Mouse (Mus musculus): Measurements from ENCODE around the gene Abr. TPM values are rescaled to one million over a fixed set of nuclear protein-coding genes. Genes with fewer than 3 reads are reported as not detected.
A peak's percentile ranks its signal among the peaks of the same experiment; 100 is the strongest.

Abr gene
- total RNA-seq, 4 experiments from 2014 or later = 21.9 to 28.6 (median 25.0) TPM

DNA sequence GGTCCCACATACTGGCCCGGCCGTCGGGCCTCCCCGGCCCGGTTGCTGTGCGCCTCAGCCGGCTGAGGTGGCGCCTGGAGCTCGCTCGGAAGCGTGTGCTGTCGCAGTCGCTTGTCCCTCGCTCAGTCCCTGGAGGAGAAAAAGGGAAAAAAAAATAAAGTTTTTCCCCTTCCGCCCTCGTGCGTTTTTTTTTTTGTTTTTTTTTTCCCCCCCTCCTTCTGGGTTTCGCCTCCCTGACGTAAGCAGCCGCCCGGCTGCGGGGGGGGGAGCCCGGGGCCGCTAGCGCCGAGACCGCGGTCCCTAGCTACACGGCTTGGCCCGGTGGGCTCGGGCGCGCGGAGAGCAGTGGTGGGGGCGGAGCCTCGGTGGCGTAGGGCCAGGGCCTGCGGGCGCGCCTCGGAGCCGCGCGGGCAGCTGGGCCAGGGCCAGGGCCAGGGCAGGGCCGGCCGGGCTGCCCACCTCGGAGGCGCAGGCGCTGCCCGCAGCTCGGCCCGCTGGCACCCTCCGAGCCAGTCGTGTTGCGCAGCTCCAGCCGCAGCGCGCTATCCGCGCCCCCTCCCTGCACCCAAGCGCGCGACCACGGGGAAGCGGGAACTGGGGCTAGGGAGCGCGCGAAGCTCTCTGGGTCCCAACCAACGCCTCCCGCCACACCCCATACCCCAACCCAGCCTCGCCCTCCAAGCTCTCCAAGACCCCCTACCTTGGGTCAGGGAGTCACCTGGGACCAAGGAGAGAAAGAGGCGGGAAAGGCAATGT lies 1.3 kb upstream of the Abr start:
- peak; percentile 19 for DNase-seq (ENCODE audit: low spot score)

DNA sequence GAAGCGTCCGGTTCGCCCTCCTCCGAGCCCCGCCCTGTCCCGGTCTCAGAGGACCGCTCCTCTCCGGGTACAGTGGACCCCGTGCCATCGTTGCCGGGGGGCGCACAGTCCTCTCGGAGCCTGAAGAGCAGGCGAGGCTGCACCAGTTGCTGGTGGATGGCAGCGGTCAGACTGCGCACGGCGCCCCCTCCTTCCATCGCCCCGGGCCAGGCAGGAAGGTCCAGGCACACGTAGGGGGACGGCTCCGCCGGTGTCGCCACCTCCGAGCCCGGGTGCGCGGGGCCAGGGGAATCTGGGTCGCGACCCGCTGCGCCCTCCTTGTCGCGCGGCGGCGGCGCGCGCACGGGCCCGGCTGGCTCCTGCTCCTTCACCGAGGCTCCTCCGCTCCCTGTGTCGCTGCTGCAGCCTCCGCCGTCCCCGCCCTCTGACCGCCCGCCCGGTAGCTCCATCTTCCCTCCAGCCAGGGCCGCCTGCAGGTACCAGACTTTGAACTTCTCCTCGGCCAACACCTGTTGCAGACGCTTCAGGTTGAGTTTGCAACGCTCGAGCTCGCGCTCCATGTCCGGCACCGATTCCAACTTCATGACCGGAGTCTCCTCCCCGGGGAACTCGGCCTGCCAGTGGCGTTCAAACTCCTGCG lies 572 bp upstream of the Abr start:
- no peak for DNase-seq (ENCODE audit: low spot score)

- DNase-seq (ENCODE audit: low spot score) = no peak
Measured at GRCm38 (mm10) chr11:76618134-76618533, 4.0 kb downstream of the Abr start.

GRCm38 (mm10) chr11:76614246-76614645 lies 7.9 kb downstream of the Abr start:
- no peak for DNase-seq (ENCODE audit: low spot score)

DNA sequence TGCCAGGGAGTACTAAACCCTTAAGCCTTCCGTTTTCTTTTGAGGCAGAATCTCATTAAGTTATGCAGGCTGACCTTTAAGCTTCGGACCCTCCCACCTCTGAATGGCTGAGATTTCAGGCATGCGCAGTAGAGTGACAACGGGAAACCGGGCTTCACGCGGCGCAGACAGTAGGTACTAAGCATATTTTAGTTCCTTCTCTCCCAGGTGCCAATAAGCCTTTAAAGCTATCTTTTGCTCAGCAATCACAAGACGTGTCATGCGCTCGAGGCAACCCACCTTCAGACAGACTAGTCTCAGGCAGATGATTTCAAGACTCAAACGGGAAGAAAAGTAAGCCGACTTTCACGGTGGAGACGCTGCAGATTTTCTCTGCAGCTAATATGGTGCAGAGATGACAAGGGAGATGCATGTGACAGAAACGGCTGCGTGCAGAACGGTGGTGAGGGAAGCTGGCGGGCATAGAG lies 9.4 kb downstream of the Abr start:
- DNase-seq (ENCODE audit: low spot score) = no peak

DNA sequence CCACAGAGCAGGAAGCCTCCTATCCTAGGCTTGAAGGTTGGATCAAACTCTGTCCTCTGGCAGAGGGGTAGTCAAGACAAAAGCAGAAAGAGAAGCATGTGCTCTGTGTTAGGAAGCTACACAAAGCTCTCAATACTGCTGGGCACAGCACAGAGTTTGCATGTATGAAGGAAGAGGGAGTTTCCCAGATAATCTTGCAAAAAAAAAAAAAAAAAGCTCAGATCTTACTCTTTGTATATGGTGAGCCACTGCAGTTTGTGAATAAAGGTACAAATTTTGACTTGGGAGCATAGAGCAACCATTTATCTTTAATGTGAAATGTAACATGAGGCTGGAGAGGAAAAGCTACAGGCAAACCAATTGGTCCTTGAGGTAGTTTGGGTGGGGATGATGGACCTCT lies 11.2 kb downstream of the Abr start:
- no peak for DNase-seq (ENCODE audit: low spot score)

- no peak for DNase-seq (ENCODE audit: low spot score)
Measured at GRCm38 (mm10) chr11:76606521-76606920, 15.6 kb downstream of the Abr start.

- DNase-seq (ENCODE audit: low spot score) = no peak
Measured at GRCm38 (mm10) chr11:76599219-76599618, 22.9 kb downstream of the Abr start.

GRCm38 (mm10) chr11:76598757-76599156 lies 23.4 kb downstream of the Abr start:
- DNase-seq (ENCODE audit: low spot score) = no peak

GRCm38 (mm10) chr11:76593620-76594326 lies 28.3 kb downstream of the Abr start:
- no peak for DNase-seq (ENCODE audit: low spot score)

DNA sequence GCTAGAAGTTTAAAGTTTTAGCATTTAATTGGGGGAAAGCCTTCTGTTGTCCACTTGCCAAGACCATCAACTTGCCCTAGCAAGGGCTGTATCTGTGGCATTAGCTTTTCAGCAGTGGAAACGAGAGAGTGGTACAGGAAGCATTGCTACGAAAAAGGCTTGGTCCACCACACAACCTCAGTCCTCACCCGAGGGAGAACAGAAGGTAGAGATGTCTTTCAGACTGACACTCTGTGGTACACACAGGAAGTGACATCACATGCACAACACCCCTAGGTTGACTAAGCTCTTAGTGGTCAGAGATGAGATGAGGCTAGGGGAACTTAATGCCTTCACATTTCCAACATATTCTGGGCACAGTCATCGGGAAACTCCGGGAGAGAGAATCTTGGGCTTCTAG lies 32.4 kb downstream of the Abr start:
- no peak for DNase-seq (ENCODE audit: low spot score)

DNA sequence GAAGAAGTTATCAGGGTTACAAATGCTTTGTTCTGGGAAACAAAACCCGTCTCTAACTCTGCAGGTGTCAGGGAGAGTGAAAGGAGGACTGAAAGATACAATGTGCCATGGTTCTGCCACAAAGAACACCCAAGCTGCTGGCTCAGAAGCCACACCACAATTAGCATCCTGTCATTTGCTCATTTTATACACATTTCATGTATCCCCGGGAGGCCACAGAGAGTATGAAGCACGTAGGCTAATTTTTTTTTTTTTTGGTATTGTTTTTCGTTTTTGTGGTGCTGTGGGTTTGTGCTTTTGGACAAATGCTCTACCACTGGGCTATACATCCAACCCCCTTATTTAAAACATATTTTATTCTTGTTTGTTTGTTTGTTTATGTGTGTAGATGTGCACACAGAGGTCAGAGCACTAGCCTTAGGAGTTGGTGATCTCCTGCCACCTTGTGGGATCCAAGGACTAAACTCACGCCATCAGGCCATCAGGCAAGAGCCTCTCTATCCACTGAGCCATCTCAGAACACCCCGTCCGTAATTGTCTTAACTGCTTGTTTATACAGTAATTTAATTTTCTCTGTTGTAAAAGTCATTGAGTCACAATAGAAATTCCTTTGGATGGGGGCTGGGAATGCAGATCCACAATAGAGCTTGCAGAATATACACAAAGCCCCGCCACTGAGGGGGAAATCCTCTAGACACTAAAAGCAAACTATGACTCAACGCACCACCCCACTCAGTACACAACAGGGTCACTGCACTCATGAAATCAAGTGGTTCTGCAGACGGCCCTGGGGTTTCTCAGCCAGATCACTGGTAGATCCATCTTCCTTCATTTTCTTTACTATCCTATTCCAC lies 33.3 kb downstream of the Abr start:
- no peak for DNase-seq (ENCODE audit: low spot score)

DNA sequence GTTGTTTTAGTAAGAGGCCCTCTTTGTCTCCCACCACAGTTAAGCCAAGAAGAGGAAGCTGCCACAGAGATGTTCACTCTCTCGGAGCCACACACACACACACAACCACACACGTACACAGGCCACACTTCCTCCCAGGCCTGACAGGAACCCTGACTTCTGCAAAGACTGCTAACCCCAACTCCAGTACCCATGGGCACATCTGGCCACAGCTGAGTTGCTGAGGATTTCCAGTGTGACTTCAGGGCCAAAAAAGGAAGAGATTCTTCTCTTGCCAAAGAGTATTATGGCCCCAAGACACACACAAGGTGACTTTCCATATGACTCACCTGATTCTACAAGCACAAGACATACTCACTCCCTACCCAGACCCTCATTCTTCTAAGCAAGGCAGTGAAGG lies 34.1 kb downstream of the Abr start:
- DNase-seq (ENCODE audit: low spot score) = no peak

DNA sequence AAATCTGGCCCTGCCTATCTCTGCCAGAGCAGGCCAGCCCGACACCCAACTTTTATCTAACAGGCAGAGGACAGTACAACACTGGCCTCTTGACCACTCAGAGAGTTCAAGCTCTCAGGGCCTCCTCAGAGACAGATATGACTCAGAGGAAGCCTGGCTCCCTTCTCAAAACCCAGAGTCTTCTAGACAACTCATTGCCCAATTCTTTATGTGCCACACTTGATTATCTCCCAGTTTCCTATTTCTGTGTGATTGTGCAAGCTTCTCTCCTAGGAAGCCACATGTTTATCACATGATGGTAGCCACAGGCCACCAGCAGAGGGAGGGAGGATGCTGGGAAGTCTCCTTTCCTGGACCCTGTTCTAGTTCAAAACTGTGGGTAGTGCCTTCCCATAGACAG lies 34.8 kb downstream of the Abr start:
- DNase-seq (ENCODE audit: low spot score) = peak; percentile 16

DNA sequence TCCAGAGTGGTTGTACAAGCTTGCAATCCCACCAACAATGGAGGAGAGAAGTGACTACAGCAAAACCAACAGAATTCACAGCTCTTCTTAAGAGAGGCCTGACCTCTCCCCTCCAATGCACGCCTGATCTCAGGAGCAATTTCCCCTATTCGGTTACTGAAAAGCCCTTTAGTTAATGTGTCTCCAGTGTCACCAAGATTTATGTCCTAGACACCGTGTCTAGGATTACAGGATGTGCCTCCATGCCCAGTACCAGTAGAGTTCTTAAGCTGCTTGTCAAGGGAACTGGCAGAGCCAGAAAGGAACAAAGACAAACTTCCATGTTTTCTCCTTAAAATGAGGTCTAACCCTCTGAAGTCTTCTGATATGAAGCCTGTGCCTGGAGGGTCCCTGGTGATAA lies 36.0 kb downstream of the Abr start:
- no peak for DNase-seq (ENCODE audit: low spot score)

DNA sequence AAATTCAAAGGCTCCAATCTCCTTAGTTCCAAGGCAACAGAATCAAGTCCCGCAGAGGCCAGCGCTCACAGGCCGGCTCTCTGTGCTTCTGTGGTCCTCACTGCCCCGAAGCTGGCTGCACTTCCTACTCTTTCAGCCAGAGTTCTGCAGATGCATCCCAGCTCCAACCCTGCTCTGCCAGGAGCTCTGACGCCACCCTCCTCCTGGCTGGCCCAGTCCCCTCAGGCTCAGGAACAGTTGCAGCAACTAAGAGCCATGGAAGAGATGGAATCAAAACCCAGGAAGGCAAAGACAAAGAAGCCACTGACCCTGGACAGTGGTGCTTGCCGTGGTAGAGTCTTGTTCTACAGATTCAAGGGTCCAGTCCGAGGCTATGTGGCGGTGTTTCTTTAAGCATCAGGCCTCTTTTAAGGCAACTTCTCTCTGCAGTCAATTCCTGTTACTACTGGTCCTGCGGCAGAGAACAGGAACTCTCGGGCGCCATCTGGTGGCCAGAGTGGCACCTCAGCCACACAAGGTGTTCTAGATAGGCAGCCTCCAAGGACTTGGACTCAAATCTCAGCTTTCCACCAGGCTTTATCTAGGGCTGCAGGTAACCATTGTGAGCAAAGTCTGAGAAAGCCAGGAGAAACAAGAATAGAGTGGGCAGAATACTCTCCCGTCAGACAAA lies 44.4 kb downstream of the Abr start:
- peak; percentile 78 for DNase-seq (ENCODE audit: low spot score)

- DNase-seq (ENCODE audit: low spot score) = no peak
Measured at GRCm38 (mm10) chr11:76572820-76573385, 49.2 kb downstream of the Abr start.

DNA sequence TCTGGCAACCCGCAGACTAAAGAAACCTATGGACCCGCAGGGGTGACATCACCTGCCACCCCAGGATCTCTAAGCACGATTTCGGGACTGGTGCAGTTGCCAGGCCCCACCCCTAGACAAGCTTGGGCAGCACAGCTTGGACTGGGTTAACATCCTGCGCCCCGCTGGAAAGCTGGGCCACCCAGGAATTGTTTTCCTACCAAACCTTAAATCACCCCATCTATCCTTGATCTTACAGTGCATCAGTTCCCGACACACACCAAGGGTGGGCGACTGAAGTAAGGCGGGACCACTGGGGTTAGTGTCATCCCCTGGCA lies 50.5 kb downstream of the Abr start:
- DNase-seq (ENCODE audit: low spot score) = no peak

- no peak for DNase-seq (ENCODE audit: low spot score)
Measured at GRCm38 (mm10) chr11:76570741-76571612, 51.1 kb downstream of the Abr start.

GRCm38 (mm10) chr11:76570201-76570731 lies 51.8 kb downstream of the Abr start:
- no peak for DNase-seq (ENCODE audit: low spot score)
